Mouse (Mus musculus) kidney, embryonic 14.5 days (tissue): Measurements from ENCODE around the gene Arhgap6. TPM values are rescaled to one million over a fixed set of nuclear protein-coding genes. Genes with fewer than 3 reads are reported as not detected.
"Not testable (repeated sequence)": the region's sequence is repeated elsewhere in the genome, so short reads cannot be mapped to it uniquely, and the experiment has no call there.

Experiments used
- ATAC-seq: fragments of 200-750 bp; cut with Nextera tagmentation; 2 replicates; pipeline ENCODE4 v1.8.0; 2017; ENCODE audit warnings: moderate number of reproducible peaks, mild to moderate bottlenecking, moderate TSS enrichment, moderate library complexity; ENCODE audit not compliant: low FRiP score, low TSS enrichment
- H3K27ac ChIP-seq: fragments of 300-500 bp; sonication (generic); 2 replicates; pipeline ENCODE4 v1.5.1; 2014; ENCODE audit warnings: low read depth, mild to moderate bottlenecking, low read length, moderate library complexity, mixed read lengths
- H3K27me3 ChIP-seq: fragments of 300-500 bp; sonication (generic); 2 replicates; pipeline ENCODE4 v1.6.1; 2014; ENCODE audit warnings: mild to moderate bottlenecking, low read length; ENCODE audit not compliant: control insufficient read depth, insufficient read depth
- H3K36me3 ChIP-seq: fragments of 300-500 bp; sonication (generic); 2 replicates; pipeline ENCODE4 v1.6.1; 2014; ENCODE audit warnings: low read length, mixed read lengths; ENCODE audit not compliant: control insufficient read depth, insufficient read depth
- H3K4me1 ChIP-seq: fragments of 300-500 bp; sonication (generic); 2 replicates; pipeline ENCODE4 v1.6.1; 2014; ENCODE audit warnings: low read length, mixed read lengths; ENCODE audit not compliant: control insufficient read depth, insufficient read depth
- H3K4me2 ChIP-seq: fragments of 300-500 bp; sonication (generic); replicated peaks from 2 replicates; pipeline ENCODE4 v1.6.1; 2014; ENCODE audit warnings: low read depth, mild to moderate bottlenecking, low read length
- H3K4me3 ChIP-seq: fragments of 300-500 bp; sonication (generic); 2 replicates; pipeline ENCODE4 v1.5.1; 2014; ENCODE audit warnings: mild to moderate bottlenecking, low read length
- H3K9ac ChIP-seq: fragments of 300-500 bp; sonication (generic); 2 replicates; pipeline ENCODE4 v1.6.1; 2014; ENCODE audit warnings: low read depth, mild to moderate bottlenecking, low read length, moderate library complexity
- H3K9me3 ChIP-seq: fragments of 300-500 bp; sonication (generic); 2 replicates; pipeline ENCODE4 v1.6.1; 2016; ENCODE audit warnings: low read length; ENCODE audit not compliant: control insufficient read depth
- WGBS: fragments of 180-500 bp; shearing (Covaris S2); extraction: QIAGEN DNeasy Blood & Tissue Kit; methylation state at CpG from one replicate; pipeline ENCODE4 v1.1.7; 2014; 5-methylcytosine and 5-hydroxymethylcytosine counted together
- polyA plus RNA-seq: library from polyadenylated mRNA; unstranded; fragments of >200 nt; fragmentation: Nextera tagmentation; extraction: Ambion mirVana; gene quantifications from 2 replicates; pipeline ENCODE4 v1.2.1, GENCODE M21; 2014

Arhgap6 gene
- polyA plus RNA-seq, 1 experiment from 2014 or later, result 3.0 TPM

- ATAC-seq, H3K27ac ChIP-seq, H3K27me3 ChIP-seq, H3K36me3 ChIP-seq, H3K9me3 ChIP-seq, H3K4me1 ChIP-seq: not testable (repeated sequence)
- peak overlapping the region; percentile 53 for H3K4me3 ChIP-seq
- H3K9ac ChIP-seq, result 0 out of 2 replicates have a peak overlapping the region, but pooled peaks have one; percentile 66
- 41% methylated on average over 15 of the region's 15 CpGs for WGBS
- H3K4me2 ChIP-seq, result peak overlapping the region; percentile 25; the same call in 1 of the 2 replicates
These were observed 525.7 kb downstream of the Arhgap6 start for GRCm38 (mm10) chrX:169320668-169321005.

GRCm38 (mm10) chrX:169325929-169326595 is 531.2 kb downstream of the Arhgap6 start:
- ATAC-seq, result no peak
- H3K4me2 ChIP-seq, result no peak overlapping the region
- no peak overlapping the region for H3K9ac ChIP-seq
- H3K4me1 ChIP-seq, result no peaks in the 10 kb centered on the region
- no peaks in the 10 kb centered on the region for H3K9me3 ChIP-seq
- no peak overlapping the region for H3K27ac ChIP-seq
- WGBS, result 88% methylated on average over 3 of the region's 3 CpGs
- H3K27me3 ChIP-seq, result no peaks in the 10 kb centered on the region
- H3K36me3 ChIP-seq, result no peaks in the 10 kb centered on the region
- H3K4me3 ChIP-seq, result no peak overlapping the region

- no peaks in the 10 kb centered on the region; the same call in 1 of the 2 replicates for H3K27me3 ChIP-seq
- 33% methylated on average over 3 of the region's 3 CpGs for WGBS
- no peak for ATAC-seq
These were observed 537.4 kb downstream of the Arhgap6 start for GRCm38 (mm10) chrX:169332264-169332663.

GRCm38 (mm10) chrX:169337559-169337958 is 542.7 kb downstream of the Arhgap6 start:
- H3K4me1 ChIP-seq, result no peaks in the 10 kb centered on the region
- no peak overlapping the region for H3K4me2 ChIP-seq

More at GRCm38 (mm10) chrX:169332264-169332663, 537.4 kb downstream of the Arhgap6 start:
- H3K9me3 ChIP-seq, result no peaks in the 10 kb centered on the region
- H3K4me1 ChIP-seq, result no peaks in the 10 kb centered on the region
- no peak overlapping the region for H3K27ac ChIP-seq
- H3K36me3 ChIP-seq, result no peaks in the 10 kb centered on the region
- H3K9ac ChIP-seq, result no peak overlapping the region
- no peak overlapping the region for H3K4me3 ChIP-seq
- H3K4me2 ChIP-seq, result no peak overlapping the region

GRCm38 (mm10) chrX:169338213-169338612 is 543.3 kb downstream of the Arhgap6 start:
- Histone ChIP-seq H3K9ac (no peak overlapping the region), H3K4me2 (no peak overlapping the region), H3K27ac (no peak overlapping the region), H3K4me3 (no peak overlapping the region), H3K27me3 (no peaks in the 10 kb centered on the region), H3K4me1 (no peaks in the 10 kb centered on the region), H3K36me3 (no peaks in the 10 kb centered on the region), H3K9me3 (no peaks in the 10 kb centered on the region)
- 78% methylated on average over 3 of the region's 3 CpGs for WGBS
- no peak for ATAC-seq

More at GRCm38 (mm10) chrX:169337559-169337958, 542.7 kb downstream of the Arhgap6 start:
- no peak overlapping the region for H3K4me3 ChIP-seq
- no peak overlapping the region for H3K27ac ChIP-seq
- H3K9ac ChIP-seq, result no peak overlapping the region
- no peak for ATAC-seq
- H3K9me3 ChIP-seq, result no peaks in the 10 kb centered on the region
- no peaks in the 10 kb centered on the region for H3K27me3 ChIP-seq
- no peaks in the 10 kb centered on the region for H3K36me3 ChIP-seq

Other genes starting within 250 kb of the Arhgap6 start
- 0.53 and 0.91 TPM in 2 replicates for gene Frmpd4, start 217.9 kb upstream of the Arhgap6 start, polyA plus RNA-seq
- 32.6 and 41.6 TPM in 2 replicates for gene Msl3, start 121.2 kb upstream of the Arhgap6 start, polyA plus RNA-seq